Mouse (Mus musculus): ENCODE measurements at regions not wholly inside any gene's neighbourhood (a gene's known extent, or its start where the extent isn't known, plus 50 kb on each side); places are given as distances from the start of the nearest gene placed in this dataset.
A peak's percentile ranks its signal among the peaks of the same experiment; 100 is the strongest.

- no peaks in the 10 kb centered on the region for H3K4me1 ChIP-seq (ENCODE audit: control insufficient read depth, insufficient read depth, low read length)
- no peaks in the 10 kb centered on the region for H3K36me3 ChIP-seq (ENCODE audit: control insufficient read depth, insufficient read depth, low read length)
- H3K4me3 ChIP-seq (ENCODE audit: insufficient read depth, low read depth, low read length), result no peak overlapping the region
- TF ChIP-seq POLR2A (IDR thresholded peaks at IDR 0.05; ENCODE audit: low read depth, low read length), result no peak
- TF ChIP-seq CTCF (conservative IDR thresholded peaks at IDR 0.05; ENCODE audit: insufficient read depth, insufficient read length, low read depth, low read length), result no peak
- 63% methylated on average over 4 of the region's 4 CpGs for WGBS
- no peak for DNase-seq
- H3K27me3 ChIP-seq (replicated peaks; ENCODE audit: control insufficient read depth, insufficient read depth, low read length), result no peaks in the 10 kb centered on the region
- no peak overlapping the region for H3K27ac ChIP-seq (ENCODE audit: insufficient read depth, low read depth, low read length)
These were observed 152.2 kb upstream of the Ankrd50 start for GRCm38 (mm10) chr3:38636806-38637205.

DNA sequence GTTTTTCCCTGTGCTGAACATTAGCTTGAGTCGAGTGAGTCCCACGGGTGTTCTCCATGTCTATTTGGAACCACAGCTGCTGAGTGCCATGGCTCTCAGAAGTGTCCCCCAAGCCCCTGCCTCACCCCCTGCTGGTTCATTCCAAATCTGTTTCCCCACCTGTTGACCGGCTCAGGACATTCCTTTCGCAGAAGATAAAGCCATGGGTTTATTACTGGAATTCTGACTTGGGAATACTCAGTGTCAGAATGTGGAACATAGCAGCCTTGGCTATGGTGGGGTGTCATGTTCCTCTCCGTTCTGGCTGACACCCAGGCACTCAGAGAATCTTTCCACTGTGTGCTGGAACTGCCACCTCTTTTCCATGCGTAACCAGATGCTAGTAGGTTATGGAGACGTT is 148.7 kb upstream of the Ankrd50 start:
- TF ChIP-seq CTCF (conservative IDR thresholded peaks at IDR 0.05; ENCODE audit: insufficient read depth, insufficient read length, low read depth, low read length), result no peak
- Histone ChIP-seq H3K27ac (ENCODE audit: insufficient read depth, low read depth, low read length) (no peak overlapping the region), H3K4me3 (ENCODE audit: insufficient read depth, low read depth, low read length) (no peak overlapping the region), H3K36me3 (ENCODE audit: control insufficient read depth, insufficient read depth, low read length) (no peaks in the 10 kb centered on the region), H3K4me1 (ENCODE audit: control insufficient read depth, insufficient read depth, low read length) (no peaks in the 10 kb centered on the region), H3K27me3 (replicated peaks; ENCODE audit: control insufficient read depth, insufficient read depth, low read length) (no peaks in the 10 kb centered on the region)
- DNase-seq, result no peak
- WGBS, result 51% methylated on average over 7 of the region's 7 CpGs

DNA sequence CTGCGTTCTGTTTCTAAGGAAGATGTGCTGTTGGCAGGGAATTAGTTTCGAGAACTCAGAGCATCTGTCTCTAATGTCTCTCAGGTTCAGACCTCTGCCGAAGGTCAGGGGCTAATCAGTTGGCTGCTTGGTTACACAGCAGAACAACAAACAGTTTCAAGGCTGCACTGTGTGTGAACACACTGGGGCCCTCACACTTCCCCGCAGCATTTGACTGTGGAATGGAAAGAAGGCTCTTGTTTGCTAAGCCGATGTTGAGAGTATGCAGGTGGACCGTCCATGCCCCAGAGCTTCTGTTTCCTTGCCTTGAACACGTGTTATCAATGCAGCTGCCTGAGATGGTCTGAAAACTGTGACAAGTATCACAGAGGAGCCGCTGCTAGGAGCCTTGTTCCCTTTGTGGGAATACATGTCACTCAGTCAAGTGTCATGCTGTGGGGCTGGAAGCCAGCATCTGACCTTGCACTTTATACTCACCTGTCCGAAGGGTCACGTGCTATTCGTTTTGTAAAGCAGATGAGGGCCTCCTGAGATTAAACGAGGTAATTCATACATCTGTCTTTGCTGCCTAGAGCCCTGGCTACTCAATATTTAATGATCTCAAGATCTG is 141.0 kb upstream of the Ankrd50 start:
- Histone ChIP-seq H3K36me3 (ENCODE audit: control insufficient read depth, insufficient read depth, low read length) (no peaks in the 10 kb centered on the region), H3K27ac (ENCODE audit: insufficient read depth, low read depth, low read length) (no peak overlapping the region), H3K4me1 (ENCODE audit: control insufficient read depth, insufficient read depth, low read length) (no peaks in the 10 kb centered on the region), H3K27me3 (replicated peaks; ENCODE audit: control insufficient read depth, insufficient read depth, low read length) (no peaks in the 10 kb centered on the region), H3K4me3 (ENCODE audit: insufficient read depth, low read depth, low read length) (no peak overlapping the region)
- TF ChIP-seq POLR2A (IDR thresholded peaks at IDR 0.05; ENCODE audit: low read depth, low read length) (no peak), CTCF (conservative IDR thresholded peaks at IDR 0.05; ENCODE audit: insufficient read depth, insufficient read length, low read depth, low read length) (no peak)
- DNase-seq, result no peak
- WGBS, result 56% methylated on average over 12 of the region's 12 CpGs

DNA sequence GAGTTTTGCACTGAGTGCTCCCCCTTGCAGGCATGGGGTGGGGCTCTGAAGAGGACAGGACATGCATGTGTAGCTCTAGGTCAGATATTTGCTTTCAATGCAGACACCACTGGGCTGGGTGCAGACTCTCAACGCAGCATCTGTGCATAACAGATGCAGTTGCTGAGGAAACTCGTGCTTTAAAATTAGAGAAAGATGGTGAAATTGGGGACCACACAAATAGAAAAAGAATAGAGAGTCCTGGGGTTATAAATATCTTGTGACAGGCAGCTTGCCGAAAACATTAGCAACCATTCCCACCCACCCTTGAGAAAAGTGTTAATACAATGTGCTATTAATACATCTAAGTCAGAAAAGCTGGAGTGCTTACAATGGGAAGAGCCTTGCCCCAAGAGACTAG is 133.3 kb upstream of the Ankrd50 start:
- H3K4me1 ChIP-seq (ENCODE audit: control insufficient read depth, insufficient read depth, low read length), result no peaks in the 10 kb centered on the region
- H3K27ac ChIP-seq (ENCODE audit: insufficient read depth, low read depth, low read length), result no peak overlapping the region
- 59% methylated on average over 3 of the region's 3 CpGs for WGBS
- H3K36me3 ChIP-seq (ENCODE audit: control insufficient read depth, insufficient read depth, low read length), result no peaks in the 10 kb centered on the region
- no peak for DNase-seq
- no peak for TF ChIP-seq POLR2A (IDR thresholded peaks at IDR 0.05; ENCODE audit: low read depth, low read length)
- no peak for TF ChIP-seq CTCF (conservative IDR thresholded peaks at IDR 0.05; ENCODE audit: insufficient read depth, insufficient read length, low read depth, low read length)
- no peaks in the 10 kb centered on the region for H3K27me3 ChIP-seq (replicated peaks; ENCODE audit: control insufficient read depth, insufficient read depth, low read length)
- no peak overlapping the region for H3K4me3 ChIP-seq (ENCODE audit: insufficient read depth, low read depth, low read length)

DNA sequence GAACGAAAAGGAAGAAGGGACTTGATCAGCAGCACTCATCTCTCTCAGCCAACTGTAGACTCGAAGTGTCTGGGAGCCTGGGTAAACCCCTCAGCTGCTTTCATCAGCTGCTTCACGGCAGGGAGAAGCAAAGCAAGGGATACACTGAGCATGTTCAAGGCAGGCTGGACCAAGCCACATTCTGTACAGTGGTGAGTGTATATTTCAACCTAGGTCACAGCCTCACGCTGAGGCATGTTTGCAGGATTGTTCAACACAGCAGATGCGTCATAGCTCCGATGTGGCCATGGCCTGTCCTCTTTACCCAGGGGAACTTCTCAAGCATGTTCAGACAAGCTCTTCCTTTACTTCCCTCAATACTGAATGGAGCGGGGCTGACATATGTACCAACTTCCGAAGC is 132.6 kb upstream of the Ankrd50 start:
- H3K27ac ChIP-seq (ENCODE audit: insufficient read depth, low read depth, low read length), result no peak overlapping the region
- TF ChIP-seq CTCF (conservative IDR thresholded peaks at IDR 0.05; ENCODE audit: insufficient read depth, insufficient read length, low read depth, low read length), result no peak
- no peak for TF ChIP-seq POLR2A (IDR thresholded peaks at IDR 0.05; ENCODE audit: low read depth, low read length)
- no peaks in the 10 kb centered on the region for H3K27me3 ChIP-seq (replicated peaks; ENCODE audit: control insufficient read depth, insufficient read depth, low read length)
- WGBS, result 89% methylated on average over 8 of the region's 8 CpGs
- H3K4me1 ChIP-seq (ENCODE audit: control insufficient read depth, insufficient read depth, low read length), result no peaks in the 10 kb centered on the region
- no peak overlapping the region for H3K4me3 ChIP-seq (ENCODE audit: insufficient read depth, low read depth, low read length)
- H3K36me3 ChIP-seq (ENCODE audit: control insufficient read depth, insufficient read depth, low read length), result no peaks in the 10 kb centered on the region
- no peak for DNase-seq

GRCm38 (mm10) chr3:38613706-38614105 is 129.1 kb upstream of the Ankrd50 start:
- no peak for DNase-seq
- WGBS, result 74% methylated on average over 6 of the region's 6 CpGs

GRCm38 (mm10) chr3:38591531-38591930 is 106.9 kb upstream of the Ankrd50 start:
- Histone ChIP-seq H3K4me1 (ENCODE audit: control insufficient read depth, insufficient read depth, low read length) (no peaks in the 10 kb centered on the region), H3K27me3 (replicated peaks; ENCODE audit: control insufficient read depth, insufficient read depth, low read length) (no peaks in the 10 kb centered on the region), H3K4me3 (ENCODE audit: insufficient read depth, low read depth, low read length) (no peak overlapping the region), H3K27ac (ENCODE audit: insufficient read depth, low read depth, low read length) (no peak overlapping the region), H3K36me3 (ENCODE audit: control insufficient read depth, insufficient read depth, low read length) (no peaks in the 10 kb centered on the region)
- WGBS, result 100% methylated on average over 1 of the region's 1 CpGs
- TF ChIP-seq CTCF (conservative IDR thresholded peaks at IDR 0.05; ENCODE audit: insufficient read depth, insufficient read length, low read depth, low read length), result no peak
- no peak for TF ChIP-seq POLR2A (IDR thresholded peaks at IDR 0.05; ENCODE audit: low read depth, low read length)
- DNase-seq, result no peak

More at GRCm38 (mm10) chr3:38613706-38614105, 129.1 kb upstream of the Ankrd50 start:
- H3K27me3 ChIP-seq (replicated peaks; ENCODE audit: control insufficient read depth, insufficient read depth, low read length), result no peaks in the 10 kb centered on the region
- no peaks in the 10 kb centered on the region for H3K36me3 ChIP-seq (ENCODE audit: control insufficient read depth, insufficient read depth, low read length)
- H3K4me1 ChIP-seq (ENCODE audit: control insufficient read depth, insufficient read depth, low read length), result no peaks in the 10 kb centered on the region
- TF ChIP-seq CTCF (conservative IDR thresholded peaks at IDR 0.05; ENCODE audit: insufficient read depth, insufficient read length, low read depth, low read length) (0 out of 2 replicates have a peak, but pooled peaks have one; percentile 29), POLR2A (IDR thresholded peaks at IDR 0.05; ENCODE audit: low read depth, low read length) (no peak)
- no peak overlapping the region for H3K27ac ChIP-seq (ENCODE audit: insufficient read depth, low read depth, low read length)
- H3K4me3 ChIP-seq (ENCODE audit: insufficient read depth, low read depth, low read length), result no peak overlapping the region
